Mouse (Mus musculus) heart, adult 18-20 months (tissue): Measurements from ENCODE around the gene 9230112D13Rik. TPM values are rescaled to one million over a fixed set of nuclear protein-coding genes. Genes with fewer than 3 reads are reported as not detected.

Experiments
- DNase-seq, 2 experiments: peaks; one replicate each; pipeline ENCODE4 v3.0.0; 2021 to 2022; ENCODE audit warnings: mixed read lengths in 1 of 2
- long read RNA-seq, 2 experiments: library from polyadenylated mRNA; stranded (forward); transcript quantifications; one replicate each; pipeline ENCODE4 v2.0.0; 2021
- total RNA-seq, 2 experiments: library from RNA; stranded (reverse); gene quantifications; 2 replicates each; pipeline ENCODE4 v1.2.3; 2021

Gene 9230112D13Rik
- not detected for total RNA-seq
- long read RNA-seq, experiment 1: 0 reads
- long read RNA-seq, experiment 2: 0 reads

DNA sequence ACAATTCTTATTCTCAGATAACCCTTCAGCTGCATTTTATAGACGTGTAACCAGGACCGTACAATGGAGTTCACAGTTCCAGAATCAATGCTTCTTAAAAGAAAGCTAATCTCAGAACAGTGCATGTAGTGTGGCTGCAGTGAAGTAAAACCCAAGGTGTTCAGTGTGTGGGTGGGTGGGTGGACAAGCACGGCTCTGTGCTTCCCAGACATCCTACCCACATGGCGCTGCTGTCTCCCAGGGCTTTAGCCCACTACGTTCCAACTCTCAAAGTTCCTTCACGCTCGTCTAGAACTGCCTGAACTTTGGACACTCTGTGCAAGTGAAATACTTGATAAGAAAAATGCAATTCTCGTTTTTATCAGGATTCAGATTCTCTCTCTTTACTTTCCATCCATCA lies at the start of gene 9230112D13Rik:
9230112D13Rik (minus strand) TSS at position 101 of the 400 bp plus-strand sequence.
- DNase-seq: no peak

DNA sequence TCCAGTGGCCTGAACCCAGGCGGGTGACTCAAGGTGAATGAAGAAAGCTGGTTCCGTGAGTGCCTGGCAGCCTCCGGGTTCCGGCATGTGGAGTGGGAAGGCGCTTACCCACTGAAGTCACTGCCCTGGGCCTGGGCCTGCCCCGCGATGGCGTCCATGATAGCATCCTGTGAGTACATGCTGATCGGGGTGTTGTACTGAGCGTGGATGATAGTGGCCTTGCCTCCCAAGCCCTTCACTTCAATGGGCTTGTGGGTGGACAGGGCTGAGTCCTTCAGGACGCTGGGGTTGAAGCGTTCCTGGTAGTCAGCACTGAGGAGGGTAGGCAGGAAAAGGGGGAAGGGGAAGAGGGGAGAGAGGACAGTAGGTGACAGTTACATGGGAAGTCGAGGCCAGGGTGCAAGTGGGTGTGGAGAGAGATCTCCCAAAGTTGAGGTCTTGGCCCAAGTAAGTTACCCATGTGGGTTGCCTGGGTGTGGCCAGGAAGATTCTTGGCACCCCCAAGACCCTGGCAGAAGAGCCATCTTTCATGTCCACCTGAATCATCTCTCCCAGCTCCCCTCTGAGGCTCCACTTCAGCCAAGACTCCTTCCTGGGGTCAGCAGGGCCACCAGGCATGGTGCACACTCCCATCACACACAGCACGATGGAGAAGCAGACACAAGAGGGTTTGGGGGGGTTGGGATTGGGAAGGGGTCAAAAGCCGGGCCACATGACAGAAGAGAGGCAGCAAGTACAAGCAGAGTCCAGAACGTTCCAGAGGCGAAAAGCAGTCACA lies 49.2 kb upstream of the 9230112D13Rik start:
- no peak for DNase-seq

DNA sequence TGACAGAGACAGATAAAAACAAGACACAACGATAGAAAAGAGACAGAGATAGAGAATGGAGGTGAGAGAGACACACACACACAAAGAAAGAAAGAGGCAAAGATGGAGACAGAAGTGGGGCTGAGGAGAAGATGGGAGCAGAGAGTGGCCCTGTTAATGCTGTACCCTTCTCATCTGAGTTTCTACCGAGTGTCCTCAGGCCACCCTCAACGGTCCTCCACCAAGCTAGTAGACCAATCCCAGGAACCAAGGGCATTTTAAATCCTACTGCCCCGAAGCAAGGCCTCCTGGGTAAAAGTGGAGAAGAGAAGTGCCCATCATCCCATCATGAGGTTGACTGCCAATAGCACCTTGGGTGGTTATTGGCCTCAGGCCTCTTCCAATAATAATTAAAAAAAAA lies 48.3 kb upstream of the 9230112D13Rik start:
- no peak for DNase-seq

- DNase-seq: peak; percentile 82 to 93
These were observed 47.7 kb upstream of the 9230112D13Rik start for GRCm38 (mm10) chr14:34570294-34570693.

- peak in 1 of 2 experiments; percentile 64 for DNase-seq
These were observed 47.1 kb upstream of the 9230112D13Rik start for GRCm38 (mm10) chr14:34569534-34570194.

DNA sequence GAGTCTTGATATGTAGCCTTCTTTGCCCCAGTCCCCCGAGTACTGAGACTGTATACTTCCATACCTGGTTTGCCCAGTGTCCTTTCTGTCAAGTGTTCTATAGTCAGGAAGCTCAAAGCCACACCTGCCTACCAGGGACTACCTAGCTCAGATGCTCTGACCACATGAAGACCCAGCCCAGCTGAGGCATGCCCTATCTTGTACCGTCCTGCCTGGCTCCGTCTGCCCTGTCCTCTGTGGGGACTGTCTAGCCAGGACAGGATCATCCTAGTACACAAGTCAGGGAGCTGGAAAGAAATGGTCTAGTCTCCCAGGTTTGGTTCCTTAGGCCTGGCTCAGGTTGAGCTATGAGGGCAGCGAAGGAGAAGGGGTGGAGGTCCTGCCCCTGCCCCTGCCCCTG lies 46.0 kb upstream of the 9230112D13Rik start:
- no peak for DNase-seq

GRCm38 (mm10) chr14:34567697-34568096 lies 45.1 kb upstream of the 9230112D13Rik start:
- peak; percentile 59 to 60 for DNase-seq

DNA sequence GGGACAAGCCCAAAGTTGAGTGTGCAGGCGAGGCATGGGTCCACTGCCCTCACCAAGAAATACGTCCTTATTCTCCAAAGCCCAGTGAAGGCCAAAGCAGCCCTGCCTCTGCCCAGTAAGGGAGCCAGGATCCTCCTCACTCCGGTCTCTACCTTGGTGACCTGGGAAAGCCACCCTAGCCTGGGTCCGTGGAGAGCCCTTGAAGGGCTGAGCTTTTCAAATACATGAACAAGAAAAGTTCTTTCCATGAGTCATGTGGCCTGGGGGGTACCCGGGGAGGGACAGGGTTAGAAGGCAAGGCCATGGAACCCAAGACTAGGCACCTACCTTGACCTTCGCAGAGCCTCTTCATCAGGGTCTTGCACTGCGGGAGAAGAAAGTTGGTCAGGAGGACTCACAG lies 43.9 kb upstream of the 9230112D13Rik start:
- no peak for DNase-seq

DNA sequence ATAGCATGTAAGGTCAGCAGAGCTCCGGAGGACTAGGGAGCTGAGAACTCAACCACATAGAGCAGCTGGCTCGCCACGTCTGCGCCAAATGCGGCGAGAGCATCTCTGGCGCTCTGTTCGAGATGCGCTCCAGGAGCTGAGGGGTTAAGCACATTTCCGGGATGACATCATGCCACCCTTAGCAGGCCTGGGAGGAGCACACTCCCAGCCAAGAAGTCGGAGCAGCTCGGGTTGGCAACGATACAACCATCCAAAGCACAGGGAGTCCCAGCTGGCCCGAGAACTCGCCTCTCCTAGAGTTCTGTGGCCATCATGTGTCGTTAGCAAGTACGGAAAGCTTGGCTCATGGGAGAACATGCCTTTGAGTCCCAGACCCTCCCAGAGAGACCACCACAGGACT lies 43.1 kb upstream of the 9230112D13Rik start:
- DNase-seq: peak; percentile 80 to 84

DNA sequence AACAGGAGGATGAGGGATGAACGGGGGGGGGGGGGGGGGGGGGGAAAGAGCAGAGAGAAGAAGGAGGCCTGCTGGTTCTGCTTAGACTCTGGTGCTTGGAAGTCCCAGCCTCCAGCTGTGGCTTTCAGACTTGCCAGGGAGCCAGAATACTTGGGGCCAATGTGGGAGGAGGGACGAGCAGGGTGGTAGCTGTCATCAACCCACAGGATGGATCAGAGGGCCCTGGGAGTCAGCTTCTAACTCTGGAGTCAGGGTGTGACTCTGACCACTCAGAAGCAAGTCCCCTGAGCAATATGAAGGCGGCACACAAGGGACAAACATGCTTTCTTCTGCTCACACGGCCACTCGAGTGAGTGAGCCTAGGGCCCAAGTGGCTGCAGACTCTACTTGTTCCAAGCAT lies 42.0 kb upstream of the 9230112D13Rik start:
- peak; percentile 78 to 88 for DNase-seq

DNA sequence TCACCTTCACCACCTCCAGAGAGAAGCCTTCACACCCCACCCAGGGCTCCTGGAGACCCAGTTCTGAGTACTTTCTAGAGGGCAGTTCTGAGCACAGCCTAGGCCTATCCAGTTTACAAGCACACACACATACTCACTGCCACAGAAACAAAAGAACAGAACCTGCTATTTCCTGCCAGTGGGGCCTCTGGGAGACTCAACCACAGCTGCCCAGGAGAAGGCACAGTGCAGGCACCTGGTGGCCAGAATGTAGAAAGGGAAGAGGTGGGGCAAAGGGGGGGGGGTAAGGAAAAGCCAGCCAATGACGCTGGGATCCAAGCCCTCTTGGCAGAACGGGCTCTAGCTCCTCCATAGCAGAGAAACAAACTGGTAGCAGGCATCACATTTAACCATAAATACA lies 39.8 kb upstream of the 9230112D13Rik start:
- no peak for DNase-seq

- DNase-seq: no peak
These were observed 39.0 kb upstream of the 9230112D13Rik start for GRCm38 (mm10) chr14:34561647-34562046.

- no peak for DNase-seq
These were observed 36.3 kb upstream of the 9230112D13Rik start for GRCm38 (mm10) chr14:34558947-34559346.

DNA sequence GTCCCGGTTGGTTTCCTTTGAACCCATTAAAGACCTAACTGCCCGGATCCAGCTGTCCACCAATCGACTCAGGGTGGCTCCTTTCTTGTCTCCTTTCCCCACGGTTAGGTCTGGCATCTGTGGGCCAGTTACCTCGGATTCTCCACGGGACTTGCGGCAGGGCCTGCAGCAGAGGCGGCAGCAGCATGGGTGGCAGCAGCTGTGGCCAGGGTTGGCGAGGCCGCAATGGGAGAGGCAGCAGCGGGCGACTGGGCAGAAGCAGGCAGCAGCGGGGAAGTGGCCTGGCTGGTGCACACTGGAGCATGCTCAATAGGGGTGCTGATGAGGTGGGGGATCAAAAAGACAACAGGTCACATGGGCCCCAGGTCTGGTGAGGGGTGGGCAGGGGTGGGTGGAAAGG lies 32.6 kb upstream of the 9230112D13Rik start:
- no peak for DNase-seq

DNA sequence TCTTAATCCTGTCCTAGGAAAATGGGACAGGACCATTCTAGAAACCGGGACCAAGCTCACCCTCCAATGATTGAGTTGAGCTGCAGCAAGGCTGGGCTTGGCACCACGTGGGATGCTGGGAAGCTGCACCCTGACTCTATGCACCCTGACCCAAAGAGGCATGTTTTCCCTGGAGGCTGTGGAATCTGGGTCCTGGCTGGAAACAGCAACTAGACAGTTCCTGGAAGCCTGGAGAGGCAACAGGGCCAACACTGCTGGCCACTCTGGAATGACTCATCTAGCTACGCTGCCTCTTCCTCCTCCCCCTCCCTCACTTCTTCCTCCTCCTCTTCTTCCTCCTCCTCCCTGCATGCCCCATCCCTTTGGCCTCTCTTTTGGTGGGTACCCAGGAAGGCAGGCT lies 31.4 kb upstream of the 9230112D13Rik start:
- peak; percentile 70 to 85 for DNase-seq

GRCm38 (mm10) chr14:34553470-34553869 lies 30.9 kb upstream of the 9230112D13Rik start:
- DNase-seq: no peak

DNA sequence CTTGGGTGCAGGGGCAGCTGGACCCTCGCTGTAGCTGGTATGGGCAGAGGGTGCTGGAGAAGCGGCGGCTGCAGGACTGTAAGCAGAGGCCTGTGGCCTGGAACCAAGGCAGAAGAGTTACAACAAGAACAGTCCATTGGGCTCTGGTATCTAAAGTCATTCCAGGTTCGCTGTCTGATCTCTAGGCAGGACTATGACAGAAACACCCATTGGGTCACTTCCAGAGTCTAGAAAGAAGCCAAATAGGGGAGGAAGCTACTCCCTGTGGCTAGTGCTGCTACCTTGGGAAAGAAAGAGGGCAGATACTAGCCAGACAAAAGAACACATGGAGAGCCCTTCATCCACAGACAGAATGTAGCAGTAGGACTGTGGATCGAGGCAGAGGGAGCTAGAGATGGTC lies 29.6 kb upstream of the 9230112D13Rik start:
- no peak for DNase-seq

- DNase-seq: peak; percentile 83
These were observed 26.5 kb upstream of the 9230112D13Rik start for GRCm38 (mm10) chr14:34549004-34549671.

GRCm38 (mm10) chr14:34548391-34549001 lies 25.9 kb upstream of the 9230112D13Rik start:
- peak; percentile 80 to 82 for DNase-seq

- DNase-seq: peak in 1 of 2 experiments; percentile 72
These were observed 21.9 kb upstream of the 9230112D13Rik start for GRCm38 (mm10) chr14:34544545-34544944.

- no peak for DNase-seq
These were observed 21.4 kb upstream of the 9230112D13Rik start for GRCm38 (mm10) chr14:34544001-34544400.

- DNase-seq: peak; percentile 70 to 74
These were observed 21.0 kb upstream of the 9230112D13Rik start for GRCm38 (mm10) chr14:34543596-34543995.
